Mouse (Mus musculus) frontal cortex, adult (tissue): ENCODE measurements at regions not wholly inside any gene's neighbourhood (a gene's known extent, or its start where the extent isn't known, plus 50 kb on each side); places are given as distances from the start of the nearest gene placed in this dataset.

ENCODE experiments used
- ATAC-seq: cut with Nextera tagmentation; 2 replicates; pipeline ENCODE4 v1.9.2; 2017; ENCODE audit warnings: mild to moderate bottlenecking, moderate library complexity, mixed read lengths; ENCODE audit not compliant: low TSS enrichment

DNA sequence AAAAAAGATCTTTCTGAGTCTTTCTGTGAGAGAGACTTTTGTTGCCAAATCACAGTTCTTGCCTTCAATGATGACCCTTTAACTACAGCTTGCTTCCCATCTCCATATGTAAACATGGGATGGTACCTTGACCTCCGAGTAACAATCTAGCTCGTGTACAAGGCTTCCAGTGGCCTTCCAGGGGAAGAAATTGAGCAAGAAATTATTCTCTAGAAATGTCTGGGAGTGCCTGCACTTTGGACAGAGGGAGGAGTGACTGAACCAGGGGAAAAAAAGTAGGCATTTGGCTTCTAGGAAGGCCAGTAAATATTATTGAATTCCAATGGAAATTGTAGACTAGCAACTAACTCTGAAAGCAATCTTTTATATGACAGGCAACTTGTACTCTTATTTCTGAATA, 287.8 kb upstream of the Mpdz start:
- no peak for ATAC-seq

GRCm38 (mm10) chr4:81728961-81729360, 286.3 kb upstream of the Mpdz start:
- no peak for ATAC-seq

DNA sequence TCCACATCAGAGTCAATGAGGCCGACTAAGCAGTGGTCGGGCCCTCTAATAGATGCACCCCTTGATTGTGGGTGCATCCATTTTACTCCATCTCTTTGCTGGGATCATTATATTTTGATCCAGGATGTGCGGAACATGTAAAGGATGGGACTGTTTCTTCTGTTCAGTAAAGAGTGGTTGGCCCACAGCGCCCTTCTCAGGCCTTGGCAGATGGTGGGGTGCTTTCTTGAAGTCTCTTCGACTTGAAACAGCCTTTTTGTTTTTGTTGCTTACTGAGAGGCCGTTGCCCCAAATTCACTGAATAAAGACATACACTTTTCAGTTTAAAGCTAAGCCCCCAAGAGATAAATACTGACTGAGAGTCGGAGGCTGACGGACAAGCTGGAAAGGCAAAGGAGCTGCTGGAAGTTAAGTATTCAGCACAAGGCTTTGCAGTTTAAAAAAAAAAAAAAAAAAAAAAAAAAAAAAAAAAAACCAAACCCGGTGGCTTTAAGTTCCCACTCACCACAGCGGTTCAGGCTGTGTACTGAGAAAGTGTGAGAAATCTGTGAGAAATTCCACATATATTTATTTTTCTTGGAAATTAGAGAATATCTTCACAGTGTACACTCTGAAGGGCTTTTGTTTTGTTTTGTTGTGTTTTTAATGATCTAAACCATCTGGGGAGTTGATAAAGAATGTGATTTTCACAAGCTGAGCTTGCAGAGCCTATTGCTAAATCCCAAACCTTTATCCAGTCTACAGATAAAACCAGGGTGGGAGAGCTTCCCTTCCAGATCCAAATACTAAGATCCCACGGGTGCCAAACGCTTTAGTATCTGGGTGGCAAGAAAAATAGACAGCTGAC, 285.3 kb upstream of the Mpdz start:
- peak; percentile 13; the same call in 1 of the 2 replicates for ATAC-seq

DNA sequence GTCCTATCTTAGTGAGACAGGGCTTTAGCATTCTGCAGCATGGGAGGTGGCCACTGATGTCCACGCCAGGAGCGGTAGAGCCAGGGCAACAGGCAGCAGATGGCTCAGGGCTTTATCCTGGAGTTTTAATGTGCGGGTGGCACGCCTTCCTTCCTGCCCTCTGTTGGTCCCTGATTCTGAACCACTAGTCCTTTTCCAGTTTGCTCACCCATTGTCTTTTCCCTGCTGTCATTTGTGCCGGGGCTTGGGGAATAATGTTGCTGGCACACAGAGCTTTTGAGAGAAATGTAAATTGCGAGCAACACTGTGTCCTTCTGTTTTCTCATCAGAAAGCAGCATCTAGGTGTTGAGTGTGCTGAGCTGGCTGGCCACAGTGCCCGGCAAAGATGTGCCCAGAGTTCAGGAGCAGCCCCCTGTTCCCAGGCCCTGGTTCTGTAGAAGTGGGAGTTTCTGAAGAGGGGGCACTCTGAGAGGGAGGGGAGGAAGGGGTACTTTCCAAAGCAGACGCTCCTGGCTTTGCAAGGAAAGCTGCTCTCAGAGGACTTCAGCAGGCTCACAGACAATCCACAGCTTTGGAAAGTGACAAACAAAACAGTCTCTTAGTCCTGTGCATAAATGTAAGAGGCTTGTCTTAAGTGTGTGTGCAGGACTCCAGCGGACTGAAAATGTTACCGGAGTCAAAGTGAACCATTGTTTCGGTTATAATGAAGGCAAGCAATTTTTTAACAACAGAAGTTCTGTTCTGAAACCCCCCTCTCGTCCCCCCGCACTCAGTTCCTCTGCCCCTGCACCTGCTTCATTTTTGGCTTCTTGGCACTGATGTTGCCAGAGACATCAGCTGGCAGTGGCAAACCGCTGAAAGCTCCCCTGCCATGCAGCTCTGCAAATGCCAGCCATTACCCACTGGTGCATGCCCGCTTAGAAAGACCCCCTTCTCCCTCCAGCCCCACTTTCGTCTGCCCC, 284.4 kb upstream of the Mpdz start:
- peak; percentile 31; the same call in 1 of the 2 replicates for ATAC-seq

GRCm38 (mm10) chr4:81724751-81725150, 282.1 kb upstream of the Mpdz start:
- ATAC-seq, result no peak

DNA sequence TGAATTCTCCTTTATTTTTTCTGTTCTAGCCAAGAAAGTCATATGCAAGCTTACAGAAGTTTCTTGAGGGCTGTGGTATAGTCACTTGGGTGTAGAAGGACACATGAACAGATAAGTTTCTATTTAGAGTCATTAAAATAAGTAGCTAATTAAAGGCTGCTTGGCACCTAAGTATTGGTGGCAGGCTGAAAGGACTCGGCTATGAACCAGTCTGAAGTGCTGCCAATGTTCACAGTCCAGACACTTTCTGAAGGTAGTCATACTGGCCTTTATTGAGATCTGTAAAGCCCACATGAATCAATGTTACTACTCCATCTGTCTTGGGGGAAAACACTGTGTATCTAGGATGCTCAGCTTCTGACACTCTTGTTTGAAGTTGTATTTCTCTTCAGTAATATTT, 269.8 kb upstream of the Mpdz start:
- no peak for ATAC-seq

DNA sequence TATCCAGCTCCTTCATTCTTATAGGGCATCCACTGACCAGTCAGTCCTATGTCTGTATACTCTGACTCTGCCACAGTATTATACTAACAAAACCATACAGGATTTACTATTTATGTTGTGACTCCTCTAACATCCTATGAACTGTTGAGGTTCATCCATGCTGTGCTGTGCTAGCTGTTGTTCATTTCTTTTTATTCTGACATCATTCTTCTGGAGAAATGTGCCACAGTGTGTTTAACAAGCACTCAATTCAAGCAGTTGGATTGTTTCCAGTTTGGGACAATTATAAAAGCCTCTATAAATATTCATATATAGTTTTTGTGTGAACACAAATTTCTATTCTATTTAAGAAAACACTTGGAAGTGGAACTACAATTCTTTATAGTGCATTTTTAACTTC, 252.6 kb upstream of the Mpdz start:
- no peak for ATAC-seq

DNA sequence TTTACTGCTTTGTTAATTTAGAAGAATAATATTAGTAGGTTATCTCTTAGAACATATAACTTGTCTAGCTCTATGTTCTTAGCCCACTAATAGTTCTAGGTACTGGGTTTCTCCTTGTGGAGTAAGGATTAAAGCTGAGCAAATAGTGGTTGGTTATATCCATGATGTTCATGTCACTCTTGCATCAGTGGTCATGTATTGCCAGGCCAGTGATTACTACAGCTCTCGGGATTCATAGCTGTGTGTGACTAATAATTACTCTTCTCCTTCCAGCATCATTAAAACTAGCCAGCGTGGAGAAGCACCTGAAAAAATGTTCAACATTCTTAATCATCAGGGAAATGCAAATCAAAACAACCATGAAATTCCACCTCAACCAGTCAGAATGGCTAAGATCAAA, 234.6 kb upstream of the Mpdz start:
- ATAC-seq, result no peak

DNA sequence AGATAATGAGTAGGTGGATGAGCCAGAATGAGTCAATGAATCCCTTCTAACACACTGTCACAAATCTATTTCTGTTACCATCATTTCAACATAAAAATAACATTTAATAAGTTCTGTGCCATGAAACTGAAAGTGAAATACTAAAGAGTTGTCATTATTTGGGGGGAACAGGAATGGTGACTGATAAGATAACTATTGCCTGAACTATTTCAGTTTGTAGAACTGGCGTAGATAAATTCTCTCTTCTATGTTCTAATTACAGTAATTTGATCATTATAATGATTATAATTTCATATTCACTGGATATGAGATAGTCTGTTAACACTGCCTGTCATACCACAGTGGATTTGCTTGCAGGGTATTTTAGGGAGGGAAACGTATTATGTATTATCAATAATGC, 232.3 kb upstream of the Mpdz start:
- ATAC-seq, result no peak

DNA sequence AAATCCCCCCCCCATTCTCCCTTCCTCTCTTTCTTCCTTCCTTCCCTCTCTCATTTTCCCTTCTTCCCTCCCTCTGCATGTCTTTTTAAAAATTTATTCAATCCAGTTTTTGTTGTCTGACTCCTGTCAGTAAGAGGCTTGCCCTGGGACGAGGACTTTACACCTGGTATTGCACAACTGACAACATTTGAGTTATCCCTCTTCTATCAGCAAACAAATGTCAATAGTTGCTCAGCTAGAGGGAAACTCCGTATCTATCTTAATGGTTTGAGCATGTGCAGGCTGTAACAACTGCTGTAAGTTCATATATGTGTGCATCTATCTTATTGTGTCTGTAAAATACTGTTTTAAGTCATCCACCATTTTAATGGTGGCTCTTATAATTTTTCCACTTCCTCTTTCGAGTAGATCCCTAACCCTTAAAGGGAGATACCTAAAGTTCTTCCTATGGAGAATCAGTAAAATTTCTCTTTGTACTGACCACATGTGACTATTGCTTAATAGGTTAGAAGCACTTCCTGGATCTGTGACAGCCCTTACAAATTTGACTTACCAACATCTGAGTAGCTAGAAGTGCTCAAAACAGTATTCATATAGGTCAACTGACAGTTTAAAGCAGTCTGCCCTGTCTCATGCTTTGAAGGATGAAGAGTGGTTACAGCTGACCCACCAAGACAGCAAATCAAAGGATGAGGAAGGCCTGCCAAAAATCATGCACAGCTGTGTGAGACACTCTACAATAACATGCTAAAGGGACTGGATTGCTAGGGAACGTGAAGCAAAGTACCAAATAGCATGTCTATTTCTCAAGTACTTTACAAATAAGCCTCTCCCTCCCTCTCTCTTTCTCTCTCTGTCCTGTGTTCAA, 231.0 kb upstream of the Mpdz start:
- ATAC-seq, result no peak

- ATAC-seq, result no peak
Observed at GRCm38 (mm10) chr4:81671986-81672385, 229.4 kb upstream of the Mpdz start.

DNA sequence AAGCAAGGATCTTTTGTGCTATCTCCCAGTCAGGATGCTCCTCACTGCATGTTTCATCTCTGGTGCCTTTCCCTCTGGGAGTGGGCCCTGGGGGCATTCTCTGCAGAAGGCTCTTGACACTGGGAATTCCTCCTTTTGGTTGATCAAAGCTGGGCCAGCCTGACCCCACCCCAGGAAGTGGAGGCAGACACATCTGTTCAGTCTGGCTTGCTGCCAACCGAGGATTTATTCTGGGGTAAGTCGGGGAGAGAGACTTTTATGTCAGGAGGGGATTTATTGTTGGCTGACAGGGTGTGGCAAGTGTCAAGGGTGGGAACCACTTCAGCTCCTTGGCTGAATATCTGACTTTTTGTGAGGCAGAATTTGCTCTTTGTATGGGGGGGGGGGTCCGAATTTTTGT, 226.6 kb upstream of the Mpdz start:
- ATAC-seq, result no peak

DNA sequence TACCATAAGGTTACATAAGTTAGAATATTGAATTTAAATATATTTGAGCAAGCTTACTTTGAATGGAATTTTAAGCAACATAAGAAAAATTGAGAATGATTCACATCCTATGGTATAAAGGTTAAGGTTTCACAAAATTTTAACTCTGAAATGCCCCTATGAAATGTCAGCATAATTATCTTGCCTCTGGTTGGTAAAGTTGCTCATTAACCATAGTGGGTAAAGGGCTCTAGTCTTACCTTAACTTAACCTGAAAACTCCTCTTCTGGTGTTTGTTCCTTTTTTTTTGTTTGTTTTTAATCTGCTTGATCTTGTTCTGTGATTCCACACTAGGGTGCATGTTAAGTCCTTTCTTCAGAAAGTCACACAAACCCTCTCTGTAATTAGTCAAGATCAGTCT, 218.5 kb upstream of the Mpdz start:
- ATAC-seq, result no peak

DNA sequence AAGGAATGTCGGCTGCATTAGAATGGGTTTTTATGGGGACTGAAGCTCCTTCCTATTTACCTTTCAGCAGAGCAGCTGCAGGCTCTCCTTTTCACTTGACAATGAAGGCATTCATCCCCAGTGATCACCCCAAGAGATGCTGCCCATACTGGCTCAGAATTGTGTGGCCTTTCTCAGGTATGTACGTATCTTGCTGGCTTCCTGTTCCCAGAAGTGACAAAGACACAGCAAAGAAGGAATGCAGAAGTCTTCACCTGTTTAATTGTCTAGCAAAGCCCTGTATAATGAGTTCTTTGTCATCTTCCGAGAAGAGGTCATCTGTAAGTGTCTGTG, 185.8 kb upstream of the Mpdz start:
- ATAC-seq, result no peak

- ATAC-seq, result no peak
Observed at GRCm38 (mm10) chr4:81627714-81628495, 185.3 kb upstream of the Mpdz start.

DNA sequence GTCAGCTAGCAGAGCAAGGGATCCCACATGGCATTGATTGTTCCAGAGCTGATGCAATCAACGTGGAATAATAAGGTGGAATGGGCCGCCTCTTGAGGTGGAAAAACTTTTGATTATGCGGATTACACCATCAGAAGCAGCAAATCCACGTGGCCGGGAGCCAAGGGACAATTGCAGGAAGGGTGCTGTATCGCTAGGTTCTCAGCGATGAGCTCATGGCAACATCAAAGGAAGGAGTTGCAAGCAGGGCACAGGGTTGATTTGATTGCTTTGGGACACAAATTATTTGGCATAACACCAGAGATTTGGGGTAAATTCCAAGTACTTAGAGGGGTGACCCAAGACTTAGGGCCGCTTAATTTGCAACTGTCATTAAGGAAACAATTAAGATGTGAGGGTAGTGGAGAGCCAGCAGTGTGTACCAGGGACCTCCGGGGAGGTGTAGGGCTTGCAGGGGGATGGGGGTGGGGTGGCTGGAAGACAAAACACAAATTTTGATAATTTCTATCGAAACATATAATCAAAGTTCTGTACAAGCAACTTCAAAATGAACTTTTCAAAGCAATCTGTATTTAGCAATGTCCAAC, 182.8 kb upstream of the Mpdz start:
- ATAC-seq, result no peak

GRCm38 (mm10) chr4:81624111-81624510, 181.5 kb upstream of the Mpdz start:
- no peak for ATAC-seq

DNA sequence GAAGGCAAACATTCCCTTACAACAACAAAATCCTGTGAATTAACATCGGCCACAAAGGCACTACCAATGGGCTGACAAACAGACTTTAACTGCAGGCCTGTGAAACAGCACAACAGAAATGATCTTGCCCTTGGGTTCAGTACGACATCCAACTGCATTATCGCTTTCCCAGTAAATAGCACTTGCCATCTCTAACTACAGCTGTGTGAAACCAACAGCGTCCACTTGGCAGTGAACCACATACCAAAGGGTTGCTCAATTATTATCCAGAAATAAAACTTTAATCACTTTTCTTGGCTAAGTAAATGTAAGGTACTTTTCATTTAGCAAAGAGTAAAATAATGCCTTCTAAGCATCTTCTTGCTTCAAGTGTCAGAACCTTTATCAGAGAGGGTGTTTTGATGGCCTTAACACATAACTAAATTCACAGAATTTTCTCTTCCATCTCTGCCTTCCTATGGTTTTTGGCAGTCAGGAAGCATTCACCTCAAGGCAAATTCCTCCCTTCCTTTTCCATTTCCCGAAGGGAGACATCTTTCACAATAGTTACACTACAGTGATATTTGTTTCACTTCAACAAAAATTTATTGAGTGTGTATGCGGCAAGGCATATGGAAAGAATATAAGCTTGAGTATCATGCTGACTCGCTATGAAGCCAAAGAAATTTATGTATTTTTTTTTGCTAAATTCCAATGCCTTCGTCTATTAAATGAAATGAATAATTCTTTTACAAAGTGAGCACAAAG, 178.9 kb upstream of the Mpdz start:
- no peak for ATAC-seq

DNA sequence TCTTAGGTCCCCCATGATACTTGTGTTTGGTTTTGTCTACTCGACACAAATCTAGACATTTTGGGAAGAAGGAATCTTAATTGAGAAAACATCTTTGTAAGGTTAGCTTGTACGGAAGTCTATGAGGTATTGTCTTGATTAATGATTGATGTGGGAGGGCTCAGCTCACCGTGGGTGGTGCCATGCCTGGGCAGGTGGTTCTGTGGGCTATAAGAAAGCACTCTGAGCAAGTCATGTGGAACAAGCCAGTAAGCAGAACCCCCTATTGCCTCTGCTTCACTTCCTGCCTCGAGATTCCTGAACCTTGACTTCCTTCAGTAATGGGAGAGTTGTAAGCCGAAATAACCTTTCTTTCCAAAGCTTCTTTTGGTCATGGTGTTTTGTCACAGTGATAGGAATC, 174.6 kb upstream of the Mpdz start:
- no peak for ATAC-seq

- ATAC-seq, result no peak
Observed at GRCm38 (mm10) chr4:81611191-81611590, 168.6 kb upstream of the Mpdz start.
